Mouse (Mus musculus) olfactory bulb, adult 2 months (tissue): ENCODE measurements around the gene Tbx15.

ENCODE experiments used
- CTCF ChIP-seq: fragments of 200-500 bp; IDR thresholded peaks from 2 replicates; pipeline ENCODE4 v1.5.1; 2012; ENCODE audit warnings: low read depth, mild to moderate bottlenecking, low read length, moderate library complexity; ENCODE audit not compliant: insufficient read depth
- POLR2A ChIP-seq: fragments of 200-500 bp; IDR thresholded peaks from 2 replicates; pipeline ENCODE4 v1.6.1; 2012; ENCODE audit warnings: mild to moderate bottlenecking, low read depth, low read length, moderate library complexity; ENCODE audit not compliant: insufficient read depth

GRCm38 (mm10) chr3:99329316-99329715, 89.1 kb downstream of the Tbx15 start:
- TF ChIP-seq POLR2A (no peak), CTCF (no peak)
